Mouse (Mus musculus) gastrocnemius, adult 8-10 months (tissue): ENCODE measurements around the gene Lrfn5. TPM values are rescaled to one million over a fixed set of nuclear protein-coding genes. Genes with fewer than 3 reads are reported as not detected.

Source experiments
- DNase-seq, 2 experiments: peaks; one replicate each; pipeline ENCODE4 v3.0.0; 2022; ENCODE audit warnings: low spot score in 2 of 2
- total RNA-seq, 4 experiments: library from RNA; stranded (reverse); gene quantifications; 2 replicates each; pipeline ENCODE4 v1.2.4; 2022

Gene Lrfn5
- under 1 TPM; 0.07 to 0.52 (median 0.13) TPM for total RNA-seq

DNA sequence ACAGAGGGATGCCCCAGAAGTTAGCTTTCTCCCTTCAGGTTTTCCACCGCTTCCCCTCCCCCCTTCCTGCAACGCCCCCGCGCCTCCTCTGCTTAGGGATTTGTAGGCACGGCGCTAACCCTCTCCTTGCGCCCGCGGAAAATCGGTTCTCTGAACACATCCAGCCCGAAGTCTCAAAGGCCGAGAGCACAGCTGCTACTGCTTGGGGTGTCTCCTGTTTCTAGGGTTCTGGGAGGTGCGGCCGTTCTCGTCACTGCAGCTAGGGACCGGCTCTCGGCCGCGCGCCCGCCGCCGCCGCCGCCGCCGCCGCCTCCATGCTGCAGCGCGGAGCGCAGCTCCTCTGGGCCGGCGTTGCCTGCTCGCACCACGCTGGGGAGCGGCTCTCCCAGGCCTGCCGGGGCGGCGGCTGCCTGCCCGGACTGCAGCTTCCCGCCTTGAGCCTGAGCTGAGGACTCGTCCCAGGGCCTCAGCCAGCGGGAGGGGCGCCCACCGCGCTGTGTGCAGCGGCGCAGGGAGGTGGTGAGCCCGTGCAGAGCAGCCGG, at the start of gene Lrfn5:
Gene Lrfn5 (plus strand): TSS at position 322 of the 542 bp plus-strand sequence.
- DNase-seq = no peak

DNA sequence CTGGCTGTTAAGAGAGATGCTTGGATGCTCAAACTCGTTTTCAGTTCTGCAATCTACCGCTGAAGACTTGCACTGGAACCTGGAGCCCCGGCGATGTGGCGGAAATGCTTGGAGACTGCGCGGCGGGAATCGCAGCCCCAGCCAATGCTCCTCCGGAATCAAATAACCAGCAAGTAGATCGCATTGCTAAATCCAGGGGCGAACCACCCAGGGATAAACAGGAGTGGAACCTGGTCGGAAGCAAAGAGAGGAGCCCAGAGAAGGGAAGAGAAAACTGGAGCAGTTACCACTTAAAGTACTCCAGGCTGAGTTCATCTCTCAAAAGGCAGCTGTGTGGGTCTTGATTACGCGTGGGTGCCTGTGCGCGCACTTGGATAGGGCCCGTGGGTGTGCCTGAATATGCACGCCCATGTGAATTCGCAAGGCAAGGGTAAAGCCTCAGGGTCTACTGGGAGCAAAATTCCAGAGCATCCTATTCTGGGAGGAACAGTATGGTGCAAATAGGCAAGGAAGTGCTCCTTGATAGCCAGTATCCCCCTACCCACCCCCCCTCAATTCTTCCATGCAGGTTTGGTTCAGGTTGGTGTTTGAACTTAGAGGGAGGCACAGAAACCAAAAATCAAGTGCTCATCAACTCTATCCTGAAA, 1.3 kb upstream of the Lrfn5 start:
- no peak for DNase-seq

DNA sequence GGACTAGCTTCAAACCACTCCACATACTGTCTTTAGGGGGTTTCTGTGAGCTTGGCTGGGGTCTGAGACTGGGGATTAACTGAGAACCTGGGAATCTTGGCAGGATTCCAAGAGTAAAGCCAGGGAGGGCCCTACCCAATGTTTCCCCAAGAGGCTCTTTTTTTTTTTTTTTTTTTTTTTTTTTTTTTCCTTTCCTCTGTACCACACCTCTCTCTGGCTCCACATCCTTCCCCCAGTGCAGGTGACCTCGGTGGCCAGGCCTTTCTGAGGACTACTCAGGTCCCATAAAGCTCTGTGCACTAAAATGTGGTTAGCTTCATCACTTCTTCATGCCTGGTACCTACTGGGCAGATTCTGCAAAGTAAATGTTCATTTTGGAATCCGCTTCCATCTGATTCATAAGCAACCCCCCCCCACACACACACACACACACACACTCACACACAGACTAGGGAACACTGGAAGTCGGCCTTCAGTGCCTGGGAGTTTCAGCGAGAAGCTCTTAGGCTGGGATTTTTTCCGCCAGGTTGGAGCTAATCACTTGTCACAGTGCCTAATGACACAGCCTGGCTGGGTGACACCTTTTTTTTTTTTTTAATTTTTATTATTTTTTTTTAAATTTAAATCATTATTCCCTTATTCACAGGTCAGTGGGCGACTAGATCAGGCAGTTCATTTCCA, 662 bp upstream of the Lrfn5 start:
- no peak for DNase-seq

DNA sequence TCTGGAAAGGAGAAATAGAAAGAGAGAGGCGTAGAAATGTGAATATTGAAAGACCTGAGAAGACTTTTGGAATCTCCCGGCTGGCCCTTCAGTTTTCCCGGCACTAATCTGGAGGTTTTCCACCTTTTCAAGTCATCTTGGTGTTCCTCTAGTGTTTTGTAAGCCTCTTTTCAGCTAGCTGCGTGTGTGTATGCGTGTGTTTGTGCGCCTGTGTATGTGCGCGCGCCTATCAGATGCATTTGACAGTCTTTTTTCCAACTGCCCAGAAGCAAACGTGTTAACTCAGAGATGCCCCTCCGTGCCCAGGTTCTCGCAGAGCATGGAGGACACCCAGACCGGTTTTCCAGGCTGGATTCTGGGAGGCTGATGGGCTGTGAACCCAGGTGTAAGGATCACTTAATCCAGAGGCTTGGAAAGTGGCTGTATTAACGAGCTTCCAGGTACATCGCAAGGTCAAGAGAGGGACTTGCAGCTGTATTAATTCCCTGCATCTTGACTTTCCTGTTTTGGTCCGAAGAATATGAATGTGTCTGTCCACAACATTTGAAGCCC, 757 bp downstream of the Lrfn5 start:
- DNase-seq = no peak

DNA sequence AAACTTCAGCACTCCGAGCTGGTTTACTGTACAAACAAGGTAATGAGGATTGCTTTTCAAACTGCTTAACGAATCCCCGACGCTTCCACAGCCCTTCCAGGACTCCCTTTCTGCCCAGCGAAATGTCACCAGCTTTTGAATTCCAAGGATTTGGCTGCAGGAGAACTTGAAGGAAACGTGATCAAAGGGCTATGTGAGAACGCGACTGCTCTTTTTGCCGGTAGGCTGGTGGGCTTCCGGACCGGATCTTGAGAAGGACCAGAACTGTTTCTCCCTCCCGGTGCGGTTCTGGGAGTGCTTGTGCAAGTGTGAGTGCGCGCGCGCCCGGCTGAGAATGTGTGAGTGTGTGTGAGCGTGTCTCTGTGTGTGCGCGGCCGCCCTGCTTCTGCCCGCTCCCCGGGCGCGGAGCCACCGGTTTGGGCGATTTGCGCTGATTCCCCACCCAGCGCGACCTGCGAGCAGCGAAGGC, 1.3 kb downstream of the Lrfn5 start:
- no peak for DNase-seq

DNA sequence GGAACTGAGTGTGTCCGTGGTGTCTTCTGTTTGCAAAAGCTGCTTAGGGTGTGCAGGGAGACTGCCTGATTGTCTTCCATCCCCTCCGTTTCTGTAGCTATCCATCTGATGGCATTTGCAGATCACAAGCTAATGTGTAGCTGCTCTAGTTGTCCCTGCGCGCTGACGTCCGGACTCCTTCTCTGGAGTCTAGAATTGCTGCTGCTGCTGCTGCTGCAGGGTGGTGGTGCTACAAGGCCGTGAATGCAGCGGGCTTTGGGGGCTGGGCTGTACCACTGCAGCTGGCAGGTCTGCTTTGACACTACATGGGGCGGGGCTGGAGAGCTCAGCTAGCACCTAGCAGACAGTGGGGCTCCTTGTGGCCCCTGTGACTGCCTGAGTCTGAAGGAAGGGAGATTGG, 3.2 kb downstream of the Lrfn5 start:
- DNase-seq = no peak

DNA sequence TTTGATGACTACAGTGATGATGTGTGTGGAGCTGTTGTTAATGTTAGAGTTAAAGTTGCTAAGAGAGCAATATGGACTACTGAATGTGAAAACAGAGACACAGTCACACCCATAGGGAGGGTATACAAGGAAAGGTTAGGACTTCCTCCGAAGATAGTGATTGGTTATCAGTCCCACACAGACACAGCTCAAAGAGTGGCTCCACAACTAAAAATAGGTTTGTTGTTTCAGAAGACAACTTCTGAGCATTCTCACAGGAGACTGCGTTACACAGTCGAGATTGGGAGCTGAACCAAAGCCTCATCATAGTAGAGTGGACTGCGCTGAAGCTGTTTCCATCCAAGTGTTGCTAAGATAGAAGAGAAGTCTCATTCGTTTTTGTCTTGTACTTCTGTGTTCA, 57.0 kb downstream of the Lrfn5 start:
- DNase-seq = no peak

DNA sequence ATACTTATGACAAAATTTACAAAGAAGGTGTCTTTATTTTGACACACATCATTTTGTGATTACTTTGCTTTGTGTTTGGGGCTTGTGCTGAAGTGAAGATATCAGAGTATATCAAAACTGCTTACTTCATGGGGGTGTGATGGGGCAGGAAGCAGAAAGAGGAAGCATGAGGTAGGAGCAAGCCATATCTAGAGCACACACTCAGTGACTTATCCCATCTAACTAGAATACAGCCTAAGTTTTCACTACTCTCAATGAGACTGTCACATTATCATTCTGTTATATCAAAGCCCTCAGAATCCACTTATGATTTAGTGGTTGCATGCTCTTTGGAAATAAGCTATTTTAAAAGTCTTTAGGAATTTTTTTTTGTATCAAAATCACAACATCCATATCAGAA, 77.4 kb downstream of the Lrfn5 start:
- DNase-seq = no peak

DNA sequence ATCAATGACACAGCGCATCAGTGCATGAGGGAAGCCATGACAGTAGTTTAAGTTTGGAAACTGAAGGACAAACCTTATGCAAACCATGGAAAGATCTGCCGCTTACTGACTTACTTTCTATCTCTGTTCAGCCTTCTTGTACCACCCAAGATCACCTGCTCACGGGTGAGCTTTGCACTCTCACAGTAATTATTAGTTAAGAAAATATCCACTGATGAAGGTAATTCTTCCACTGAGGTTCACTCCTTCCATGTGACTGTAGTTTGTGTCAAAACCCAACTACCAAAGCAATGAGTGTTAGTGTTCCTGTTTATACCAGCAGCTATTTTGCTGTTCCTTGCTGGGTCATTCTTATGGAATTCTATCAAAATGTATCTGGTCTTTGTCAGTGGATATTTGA, 84.9 kb downstream of the Lrfn5 start:
- no peak for DNase-seq

DNA sequence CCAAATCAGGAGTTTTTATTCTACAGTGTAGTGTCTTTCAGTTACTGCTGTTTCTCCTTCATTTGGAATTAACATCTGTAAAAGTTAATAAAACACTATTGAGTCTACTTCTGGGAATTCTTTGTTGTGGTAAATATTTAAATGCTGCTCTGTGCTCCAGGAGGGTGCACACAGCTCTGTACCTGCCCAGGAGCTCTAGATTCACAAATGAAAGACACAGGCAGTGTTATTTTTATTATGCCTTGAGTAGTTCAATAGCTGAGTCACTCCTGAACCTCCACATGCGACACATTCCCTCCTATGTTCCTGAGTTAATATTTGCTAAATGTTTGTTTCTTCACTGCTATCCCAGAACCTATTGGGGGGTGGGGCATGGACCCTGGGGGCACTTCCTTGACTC, 87.1 kb downstream of the Lrfn5 start:
- DNase-seq = no peak

DNA sequence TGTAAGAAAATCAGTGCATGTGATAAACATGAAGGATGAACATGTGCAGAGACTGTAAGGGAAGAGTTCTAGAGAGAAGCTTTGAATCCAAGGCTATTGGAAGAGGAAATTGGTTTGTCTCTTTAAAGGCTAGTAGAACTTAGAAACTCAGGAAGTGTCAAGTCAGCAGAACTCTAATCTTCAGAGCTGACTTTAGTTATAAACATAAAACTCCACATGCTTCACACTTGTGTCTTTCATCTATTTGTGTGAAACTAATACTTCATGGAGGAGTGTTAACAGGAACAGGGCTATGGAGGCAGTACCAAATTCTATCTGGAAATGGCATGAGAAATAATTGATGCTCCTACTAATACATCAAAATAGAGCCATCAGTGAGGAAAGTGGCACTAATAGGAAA, 101.6 kb downstream of the Lrfn5 start:
- no peak for DNase-seq

DNA sequence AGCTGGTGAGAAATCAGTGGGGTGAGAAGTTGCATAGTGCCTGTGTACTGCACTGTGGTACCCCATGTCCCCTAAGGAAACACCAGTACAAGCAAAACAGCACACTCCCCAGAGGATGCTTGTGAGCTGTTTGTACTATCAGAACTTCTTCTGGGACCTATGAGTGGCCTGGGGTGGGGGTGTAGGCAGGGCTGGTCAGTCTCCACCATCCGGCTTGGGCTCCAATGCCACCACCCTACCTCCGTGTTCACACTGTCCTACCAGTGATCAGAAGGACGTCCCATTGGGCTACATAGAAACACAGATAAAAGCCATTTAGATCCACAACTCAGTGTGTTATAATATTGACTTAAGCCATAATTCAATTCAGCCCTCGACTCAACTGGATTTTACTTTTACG, 131.4 kb downstream of the Lrfn5 start:
- no peak for DNase-seq

DNA sequence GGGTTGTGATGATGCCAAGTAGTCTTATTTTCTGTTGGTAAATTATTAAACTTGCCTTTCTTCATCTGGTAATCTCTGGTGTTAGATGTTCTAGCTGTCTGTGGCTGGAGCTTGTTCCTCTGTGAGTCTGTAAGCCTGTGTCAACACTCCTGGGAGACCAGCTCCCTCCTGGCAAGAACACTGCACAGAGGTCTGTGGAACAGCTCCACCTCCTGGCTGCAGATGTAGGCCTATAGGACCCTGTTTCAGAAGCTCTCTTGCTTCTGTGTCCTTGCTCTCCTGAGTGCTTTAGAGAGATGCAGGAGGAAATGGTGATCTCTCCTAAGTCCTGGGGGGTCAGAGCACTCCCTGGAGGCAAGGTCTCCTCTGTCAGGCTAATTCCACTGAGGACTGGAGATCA, 200.2 kb downstream of the Lrfn5 start:
- no peak for DNase-seq

DNA sequence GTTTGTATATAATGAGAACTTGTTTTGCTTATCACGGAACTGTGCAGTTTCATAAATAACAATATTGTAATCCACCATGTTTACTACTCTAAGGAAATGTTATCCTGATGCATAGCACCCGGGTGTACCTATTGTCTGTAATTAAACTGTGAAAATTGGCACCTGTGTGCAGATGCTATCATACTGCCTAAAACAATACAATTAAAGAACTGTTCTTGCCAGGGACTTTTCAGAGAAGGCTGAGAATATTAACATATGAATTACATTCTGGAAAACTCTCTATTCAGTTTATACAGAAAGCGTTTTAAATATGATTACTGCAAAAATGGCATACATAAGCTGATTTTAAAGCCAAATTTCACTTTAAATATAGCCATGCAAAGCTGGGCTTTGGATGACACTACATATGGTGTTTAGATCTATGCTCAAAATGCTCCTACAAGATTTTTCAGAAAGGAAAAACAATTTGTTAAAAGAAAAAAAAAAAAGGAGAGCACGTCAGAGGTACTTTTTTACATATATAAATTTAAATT, 284.2 kb downstream of the Lrfn5 start:
- DNase-seq = no peak

DNA sequence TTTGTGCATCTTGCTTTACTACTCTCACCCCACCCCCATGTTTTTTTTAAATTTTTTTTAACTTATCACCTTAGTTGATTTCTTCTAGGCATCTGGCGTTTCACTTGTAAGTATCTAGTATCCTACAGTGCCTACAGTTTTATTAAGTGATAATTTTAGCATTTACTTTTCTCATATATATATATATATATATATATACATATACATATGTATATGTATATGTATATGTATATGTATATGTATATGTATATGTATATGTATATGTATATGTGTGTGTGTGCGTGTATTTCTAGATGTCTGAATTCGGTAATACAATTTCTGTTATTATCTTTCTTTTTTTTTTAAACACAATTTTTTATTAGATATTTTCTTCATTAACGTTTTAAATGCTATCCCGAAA, 300.7 kb downstream of the Lrfn5 start:
- no peak for DNase-seq

DNA sequence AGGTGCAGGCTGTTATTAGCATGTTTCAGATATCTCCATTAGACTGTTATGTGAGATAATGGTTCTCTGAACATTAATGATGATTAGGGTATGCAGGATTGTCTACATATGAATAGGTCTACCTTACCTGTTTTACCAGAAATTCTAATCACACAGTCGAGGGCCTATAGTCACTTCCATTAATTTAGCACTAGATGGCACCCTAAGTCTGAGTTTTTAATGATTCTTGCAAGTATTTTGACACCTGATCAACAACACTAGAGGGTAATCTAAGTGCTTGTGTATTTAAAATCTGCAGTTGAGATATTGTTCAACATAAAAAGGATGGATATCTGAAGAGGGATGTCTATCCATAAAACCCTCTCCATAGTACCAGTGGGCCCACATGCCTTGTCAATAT, 303.4 kb downstream of the Lrfn5 start:
- DNase-seq = no peak

DNA sequence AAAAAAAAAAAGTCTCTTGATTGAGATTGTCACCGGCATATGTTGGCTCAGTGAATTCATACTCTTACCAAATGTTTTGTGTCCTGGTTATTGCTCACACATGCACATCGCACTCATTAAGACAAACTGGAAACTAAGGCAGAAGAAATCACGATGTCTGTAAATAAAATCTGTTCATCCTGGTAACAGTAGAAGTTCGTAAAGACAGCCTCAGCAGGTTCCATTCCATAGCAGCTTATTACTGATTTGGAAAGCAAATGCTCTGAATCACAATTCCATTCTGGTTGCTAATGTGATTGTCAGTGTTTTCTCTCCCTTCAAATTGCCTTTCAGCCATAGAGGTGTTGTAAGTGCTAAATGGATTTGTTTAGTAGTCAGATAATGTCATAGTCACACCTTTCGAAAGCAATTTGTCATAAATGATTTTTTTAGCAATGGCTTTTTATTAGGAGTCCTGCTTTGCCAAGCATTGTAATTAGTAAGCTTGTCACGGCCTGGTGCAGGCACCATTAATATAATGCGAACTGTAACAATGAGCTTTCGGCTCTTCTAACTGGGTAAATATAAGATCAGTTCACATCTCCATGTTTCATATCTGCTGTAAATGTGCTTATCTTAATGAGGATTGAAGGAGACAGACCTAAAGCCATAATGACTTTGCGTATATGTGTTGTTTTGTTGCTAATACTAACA, 319.8 kb downstream of the Lrfn5 start:
- DNase-seq = no peak

DNA sequence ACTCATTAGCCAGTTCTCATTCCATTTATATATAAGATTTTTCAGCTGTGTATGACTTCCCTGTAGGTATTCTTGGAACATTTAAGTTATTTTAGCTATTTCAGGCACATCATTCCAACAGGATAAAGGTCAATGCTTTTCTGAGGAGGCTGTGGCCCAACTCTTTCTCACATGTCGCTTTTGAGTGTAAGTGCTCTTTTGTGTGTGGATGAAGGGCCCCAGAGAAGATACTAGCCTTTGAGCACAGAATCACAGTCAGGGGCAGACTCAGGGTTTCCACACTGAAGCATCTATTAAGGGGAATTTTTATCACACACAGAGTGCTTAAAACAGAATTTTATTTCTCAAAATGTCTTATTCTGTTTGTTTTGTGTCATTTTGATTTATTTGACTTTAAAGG, 331.2 kb downstream of the Lrfn5 start:
- DNase-seq = no peak
